Mouse (Mus musculus) ES-E14 (cell line): ENCODE data around the gene Zdhhc14.

Experiments used
- CHD2 ChIP-seq: IDR thresholded peaks from 2 replicates; pipeline ENCODE4 v1.6.1; 2014; ENCODE audit warnings: mild to moderate bottlenecking, low read depth, low read length, inconsistent platforms
- HCFC1 ChIP-seq: IDR thresholded peaks from 2 replicates; pipeline ENCODE4 v1.6.1; 2012; ENCODE audit warnings: low read length, inconsistent platforms, borderline replicate concordance; ENCODE audit not compliant: insufficient read depth

- TF ChIP-seq CHD2, result no peak
- TF ChIP-seq HCFC1, result no peak
Observed at GRCm38 (mm10) chr17:5472268-5472667, 20.1 kb upstream of the Zdhhc14 start.
